Mouse (Mus musculus) skeletal muscle tissue, adult 2 months (tissue): Measurements from ENCODE around the gene 1700012P22Rik.

ENCODE experiments used
- DNase-seq: peaks from one replicate; pipeline ENCODE4 v3.0.0-alpha.2; 2012; ENCODE audit warnings: low read depth, low spot score

The 1700012P22Rik gene

GRCm38 (mm10) chr4:144438672-144439071 is at the start of gene 1700012P22Rik:
TSS of gene 1700012P22Rik (minus strand) at chr4:144438772.
- DNase-seq: no peak

- DNase-seq: no peak
Measured at GRCm38 (mm10) chr4:144468091-144468490, 29.5 kb upstream of the 1700012P22Rik start.

GRCm38 (mm10) chr4:144465206-144465605 is 26.6 kb upstream of the 1700012P22Rik start:
- no peak for DNase-seq

- DNase-seq: no peak
Measured at GRCm38 (mm10) chr4:144463656-144464055, 25.1 kb upstream of the 1700012P22Rik start, which contains the start of gene Aadacl3. TSS of gene Aadacl3 (minus strand) at chr4:144463756.

- no peak for DNase-seq
Measured at GRCm38 (mm10) chr4:144453217-144453616, 14.6 kb upstream of the 1700012P22Rik start, which contains the start of gene Gm9944. TSS of gene Gm9944 (minus strand) at chr4:144453317.

GRCm38 (mm10) chr4:144448546-144448945 is 10.0 kb upstream of the 1700012P22Rik start:
- DNase-seq: no peak

- DNase-seq: no peak
Measured at GRCm38 (mm10) chr4:144441582-144441981, 3.0 kb upstream of the 1700012P22Rik start.

GRCm38 (mm10) chr4:144441095-144441494 is 2.5 kb upstream of the 1700012P22Rik start:
- no peak for DNase-seq

GRCm38 (mm10) chr4:144433216-144433615 is 5.4 kb downstream of the 1700012P22Rik start:
- DNase-seq: no peak

- DNase-seq: no peak
Measured at GRCm38 (mm10) chr4:144430723-144431122, 7.8 kb downstream of the 1700012P22Rik start.

- no peak for DNase-seq
Measured at GRCm38 (mm10) chr4:144428868-144429267, 9.7 kb downstream of the 1700012P22Rik start.

- no peak for DNase-seq
Measured at GRCm38 (mm10) chr4:144424590-144424989, 14.0 kb downstream of the 1700012P22Rik start.

GRCm38 (mm10) chr4:144420644-144421043 is 17.9 kb downstream of the 1700012P22Rik start:
- no peak for DNase-seq

- DNase-seq: no peak
Measured at GRCm38 (mm10) chr4:144408290-144408689, 30.3 kb downstream of the 1700012P22Rik start, which contains the start of gene Pramef12. TSS of gene Pramef12 (minus strand) at chr4:144408464.

GRCm38 (mm10) chr4:144406261-144406660 is 32.3 kb downstream of the 1700012P22Rik start:
- DNase-seq: no peak

GRCm38 (mm10) chr4:144404456-144405086 is 34.0 kb downstream of the 1700012P22Rik start:
- DNase-seq: peak; percentile 3

GRCm38 (mm10) chr4:144402712-144403111 is 35.9 kb downstream of the 1700012P22Rik start:
- DNase-seq: no peak

GRCm38 (mm10) chr4:144396316-144396715 is 42.3 kb downstream of the 1700012P22Rik start:
- DNase-seq: no peak

- no peak for DNase-seq
Measured at GRCm38 (mm10) chr4:144377911-144378310, 60.7 kb downstream of the 1700012P22Rik start, which contains the start of gene Pramef20. TSS of gene Pramef20 (minus strand) at chr4:144377933.
